Mouse (Mus musculus): Measurements from ENCODE around the gene Scn3b. TPM values are rescaled to one million over a fixed set of nuclear protein-coding genes. Genes with fewer than 3 reads are reported as not detected.

Scn3b gene
- total RNA-seq, 4 experiments from 2014 or later = 8.7 to 14.7 (median 11.9) TPM

DNA sequence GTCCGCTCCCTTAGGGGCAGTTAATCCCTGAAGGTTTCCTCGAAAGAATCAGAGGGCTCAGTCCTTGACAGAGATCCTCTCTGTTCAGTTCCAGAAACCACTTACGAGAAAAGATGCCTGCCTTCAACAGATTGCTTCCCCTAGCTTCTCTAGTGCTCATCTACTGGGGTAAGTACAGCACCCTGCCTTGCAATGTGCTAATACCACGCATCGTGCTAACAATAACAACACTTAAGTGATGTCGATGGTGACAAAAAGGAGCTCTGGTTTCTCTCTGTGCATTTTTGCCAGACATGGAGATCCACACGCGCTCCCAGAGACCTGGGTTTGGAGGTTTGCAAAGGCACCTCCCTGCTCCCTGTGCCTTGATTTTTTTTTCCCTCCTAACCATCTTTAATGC, 863 bp downstream of the Scn3b start:
- no peak for DNase-seq

DNA sequence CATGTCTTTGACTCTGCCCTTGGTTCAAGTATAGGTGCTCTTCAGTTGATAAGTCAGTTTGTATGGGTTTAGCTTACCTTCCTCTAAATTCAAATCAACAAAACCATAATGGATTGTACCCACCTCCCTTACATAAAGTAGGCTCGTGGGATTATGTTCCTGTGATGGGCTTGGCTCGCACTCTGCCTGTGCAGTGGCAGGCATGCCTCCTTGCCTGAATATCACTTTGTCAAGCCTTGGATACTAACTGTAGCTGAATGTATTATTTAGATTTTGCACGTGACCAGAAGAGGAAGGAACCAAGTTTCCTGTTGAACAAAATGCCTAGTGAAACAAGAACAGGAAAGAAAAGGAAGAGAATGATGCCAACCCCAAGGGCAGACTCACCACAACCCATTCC, 2.1 kb downstream of the Scn3b start:
- DNase-seq = no peak

DNA sequence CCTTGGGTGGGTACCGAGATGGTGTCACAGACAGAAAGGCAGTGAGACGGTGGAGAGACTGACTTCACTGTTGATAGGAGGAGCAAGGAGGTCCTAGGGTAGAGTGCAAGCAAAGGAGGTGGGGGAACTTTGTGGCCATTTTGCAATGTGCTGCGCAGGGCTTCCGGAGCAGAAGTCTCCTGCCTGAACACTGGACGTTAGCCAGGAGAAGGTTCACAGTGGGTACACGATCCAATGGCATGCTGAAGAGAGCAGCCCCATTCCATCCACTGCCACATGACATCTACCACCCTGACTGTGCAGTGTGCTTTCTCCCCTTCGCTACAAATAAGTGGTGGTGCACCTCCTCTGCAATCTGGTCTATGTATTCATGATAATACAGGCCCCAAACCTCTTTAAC, 3.8 kb downstream of the Scn3b start:
- no peak for DNase-seq

DNA sequence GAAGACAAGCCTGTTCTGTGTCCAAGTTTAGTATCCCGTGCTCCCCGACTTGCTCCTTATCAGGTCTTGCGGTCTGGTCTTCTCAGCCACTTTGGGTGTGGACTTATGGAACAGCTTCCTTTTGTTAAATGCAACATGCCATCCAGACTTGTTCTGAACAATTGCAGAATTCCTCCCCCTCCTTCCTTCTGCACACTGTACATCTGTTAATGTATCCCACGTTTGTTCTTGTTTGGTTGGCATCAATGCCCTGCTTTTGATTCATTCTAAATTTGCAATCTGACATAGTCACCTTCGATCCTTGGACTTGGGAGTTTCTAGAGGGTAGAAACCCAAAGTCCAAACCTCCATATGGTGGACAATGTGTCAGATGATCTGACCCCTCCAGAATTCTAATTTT, 6.9 kb downstream of the Scn3b start:
- no peak for DNase-seq

DNA sequence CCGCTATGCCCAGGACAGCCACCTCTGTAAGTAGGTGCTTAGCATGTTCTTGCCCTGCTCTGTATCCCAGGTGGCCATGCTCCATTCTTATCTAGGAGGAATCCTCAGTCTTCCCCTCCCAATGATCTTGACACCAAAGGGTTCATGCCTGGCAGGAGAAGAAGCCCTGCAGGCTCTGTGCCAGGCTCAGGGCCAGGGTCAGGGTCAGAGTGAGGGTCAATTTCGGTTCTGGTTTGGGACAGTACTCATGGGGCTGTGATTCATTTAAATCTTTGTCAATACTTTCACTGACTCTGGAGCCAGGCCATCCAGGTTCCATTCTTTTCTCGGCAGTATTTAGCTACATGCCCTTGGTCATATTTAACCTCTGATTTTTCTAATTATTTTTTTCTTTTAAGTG, 8.7 kb downstream of the Scn3b start:
- no peak for DNase-seq

DNA sequence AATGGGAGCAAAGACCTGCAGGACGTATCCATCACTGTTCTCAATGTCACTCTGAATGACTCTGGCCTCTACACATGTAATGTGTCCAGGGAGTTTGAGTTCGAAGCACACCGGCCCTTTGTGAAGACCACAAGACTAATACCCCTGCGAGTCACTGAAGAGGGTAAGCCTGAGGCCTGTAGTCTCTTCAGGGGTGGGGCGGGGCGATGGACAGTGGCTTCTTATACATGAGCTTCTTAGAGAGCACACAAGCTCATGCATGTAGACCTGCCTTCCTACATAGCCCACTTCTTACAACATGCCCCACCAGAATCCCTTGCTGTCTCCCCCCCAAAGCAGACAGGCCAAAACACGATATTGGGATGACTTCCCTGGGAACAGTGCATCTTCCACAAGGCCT, 10.4 kb downstream of the Scn3b start:
- DNase-seq = no peak

DNA sequence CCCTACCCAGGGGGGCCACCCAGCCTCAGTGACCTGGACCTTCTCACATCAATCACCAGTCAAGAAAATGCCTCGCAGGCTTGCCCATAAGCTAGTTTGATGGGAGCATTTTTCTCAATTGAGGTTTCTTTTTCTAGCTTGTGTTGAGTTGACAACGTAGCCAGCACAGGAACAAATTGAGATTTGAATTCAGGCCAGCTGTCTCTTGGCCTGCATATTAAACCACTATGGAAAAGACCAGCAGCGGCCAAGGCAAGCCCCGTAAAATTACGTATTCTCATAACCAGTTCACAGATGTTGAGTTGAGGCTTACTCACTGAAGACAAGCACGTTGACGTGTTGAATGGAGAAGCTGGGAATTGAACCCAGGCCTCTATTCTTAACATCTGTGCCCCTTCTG, 14.0 kb downstream of the Scn3b start:
- DNase-seq = no peak

DNA sequence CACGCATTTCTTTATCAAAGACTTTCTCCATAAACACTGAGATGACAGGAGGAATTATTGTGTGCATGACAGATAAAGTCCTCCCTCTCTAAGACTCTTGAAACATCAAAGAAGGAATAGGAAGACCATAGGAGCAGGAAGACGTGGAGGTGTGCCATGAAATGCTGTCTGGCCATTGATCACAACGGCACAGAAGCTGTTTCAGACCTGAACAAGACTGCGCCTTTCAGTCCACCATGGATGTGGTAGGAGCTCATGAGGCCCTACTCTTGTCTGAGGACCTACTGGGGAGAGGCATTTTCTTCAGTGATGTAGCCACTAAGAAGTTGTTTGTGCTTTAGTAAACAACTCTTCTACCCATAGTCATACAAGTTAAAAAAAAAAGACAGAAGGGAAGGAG, 23.5 kb downstream of the Scn3b start:
- DNase-seq = no peak

DNA sequence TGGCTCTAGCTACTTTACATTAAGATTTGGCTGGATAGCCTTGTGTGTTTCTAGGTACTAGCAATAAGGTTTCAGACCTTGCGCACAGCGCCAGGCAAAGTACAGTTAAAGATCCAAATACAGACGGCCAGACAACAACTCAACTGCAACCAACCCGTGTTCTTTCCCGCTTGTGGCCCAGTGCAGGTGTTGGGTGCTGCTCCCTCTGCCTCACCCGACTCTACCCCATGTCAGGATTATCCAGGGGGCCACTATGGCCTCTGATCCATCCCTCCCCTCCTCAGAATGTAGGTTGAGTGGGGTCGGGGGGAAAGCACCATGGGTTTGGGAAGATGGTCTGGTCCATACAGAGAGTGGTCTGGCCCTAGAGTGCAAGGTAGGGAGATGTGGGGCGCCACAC, 24.3 kb downstream of the Scn3b start:
- DNase-seq = no peak

DNA sequence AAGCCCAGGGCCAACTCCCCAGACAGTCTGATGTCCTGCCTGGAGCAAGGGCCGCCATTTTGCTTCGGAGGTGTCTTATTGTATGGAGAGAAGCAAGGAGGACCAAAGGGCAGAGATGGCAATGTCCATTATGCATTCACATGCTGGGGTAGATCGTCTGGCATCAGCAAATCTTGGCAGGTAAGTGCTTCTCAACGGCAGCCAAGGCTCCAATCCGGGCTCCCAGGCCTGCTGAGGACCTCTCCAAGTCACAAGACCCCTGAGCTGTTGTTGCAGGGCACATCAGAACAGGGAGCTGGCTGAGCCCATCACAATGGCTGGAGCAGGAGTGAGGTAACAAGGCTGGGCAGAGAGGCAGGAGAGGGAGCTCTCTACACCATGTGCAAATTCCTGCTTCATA, 24.7 kb downstream of the Scn3b start:
- no peak for DNase-seq

DNA sequence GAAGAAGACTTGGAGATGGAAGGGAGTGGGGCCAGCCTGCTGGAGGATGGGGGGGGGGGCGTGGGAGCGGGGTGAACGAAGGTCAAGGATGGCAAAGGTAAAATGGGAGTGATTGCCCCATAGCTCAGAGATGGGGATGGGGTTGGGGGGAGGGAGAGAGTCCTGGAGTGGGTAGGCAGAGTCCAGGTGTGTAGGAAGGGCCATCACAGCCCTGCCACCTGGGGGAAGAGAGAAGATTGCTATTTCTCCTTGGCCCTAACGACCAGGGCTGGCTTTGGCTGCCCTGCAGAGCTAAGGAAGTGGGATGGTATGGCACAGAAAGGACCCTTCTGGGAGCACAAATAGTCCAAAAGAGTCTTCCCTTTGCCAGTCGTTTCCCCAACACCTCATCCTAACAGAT, 25.2 kb downstream of the Scn3b start:
- DNase-seq = no peak

DNA sequence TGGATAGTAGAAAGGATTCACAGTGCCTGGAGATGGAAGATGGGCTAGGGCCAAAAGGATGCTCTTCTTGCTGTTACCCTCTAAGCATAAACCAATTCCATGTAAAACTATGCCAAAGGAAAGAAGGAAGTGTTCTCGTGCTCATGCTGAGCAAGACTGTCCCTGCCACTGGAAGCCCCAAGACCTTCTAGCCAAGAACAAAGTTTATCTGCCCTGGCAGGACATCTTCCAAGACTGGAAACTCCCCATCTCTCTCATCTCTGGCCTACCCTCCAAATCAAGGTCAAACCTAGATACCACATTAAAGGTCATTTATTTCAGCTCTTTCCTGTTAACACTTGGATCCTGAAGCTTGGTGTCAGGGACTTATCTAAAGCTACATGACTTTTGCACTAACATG, 25.8 kb downstream of the Scn3b start:
- no peak for DNase-seq

DNA sequence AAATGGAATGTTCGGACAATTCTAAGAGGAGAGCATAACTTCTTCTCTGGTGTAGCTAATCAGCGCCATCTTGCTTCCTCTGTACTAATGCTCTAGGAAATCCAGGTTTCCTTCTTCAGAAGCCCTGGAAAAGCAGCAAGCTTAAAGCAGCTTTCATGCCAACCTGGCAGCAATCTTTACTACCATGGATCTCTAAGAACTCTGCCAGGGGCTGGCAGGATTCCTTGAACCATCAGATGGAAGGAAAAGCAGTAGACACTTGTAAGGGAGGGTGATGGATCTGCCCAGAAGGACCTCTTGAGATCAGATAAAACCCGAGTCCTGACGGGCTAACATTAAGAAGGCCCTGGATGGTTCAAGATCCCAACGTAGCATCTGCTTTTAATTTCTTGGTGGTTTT, 27.2 kb downstream of the Scn3b start:
- no peak for DNase-seq

DNA sequence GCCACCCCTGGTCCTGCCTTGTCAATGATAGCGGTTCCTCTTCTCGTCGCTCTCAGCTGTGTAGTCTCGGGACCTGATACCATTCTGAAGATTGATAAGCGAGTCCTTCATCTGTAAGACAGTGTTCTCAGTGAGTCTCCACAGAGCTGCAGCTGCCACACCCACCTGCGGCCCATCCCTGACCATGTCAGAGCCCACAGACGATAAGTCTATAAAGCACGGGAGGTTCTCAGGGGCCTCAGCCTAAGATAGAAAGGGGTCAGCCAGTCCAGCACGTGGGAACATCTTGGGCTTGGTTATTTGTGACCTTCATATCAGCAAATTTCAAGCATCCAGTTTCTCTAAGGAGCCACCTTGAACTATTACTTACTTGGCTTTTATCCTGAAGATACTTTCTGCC, 29.0 kb downstream of the Scn3b start:
- no peak for DNase-seq

DNA sequence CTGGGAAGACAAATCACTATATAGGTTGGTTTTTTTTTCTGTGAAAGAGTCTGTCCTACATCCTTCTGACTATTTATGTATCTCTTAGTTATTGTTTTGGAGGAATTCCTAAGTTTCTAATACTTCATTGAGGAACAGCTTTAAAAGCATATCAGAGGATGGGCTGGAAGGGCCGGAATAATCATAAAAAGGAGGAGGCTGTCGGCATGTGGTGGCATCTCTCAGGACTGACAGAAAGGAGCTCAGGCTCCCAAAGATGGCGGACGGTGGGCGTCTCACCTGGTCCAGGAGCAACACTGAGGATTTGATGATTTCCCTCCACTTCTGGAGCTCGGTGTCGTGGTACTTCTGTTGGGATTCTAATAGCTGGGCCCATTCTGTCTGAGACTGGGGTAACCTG, 30.3 kb downstream of the Scn3b start:
- DNase-seq = no peak

DNA sequence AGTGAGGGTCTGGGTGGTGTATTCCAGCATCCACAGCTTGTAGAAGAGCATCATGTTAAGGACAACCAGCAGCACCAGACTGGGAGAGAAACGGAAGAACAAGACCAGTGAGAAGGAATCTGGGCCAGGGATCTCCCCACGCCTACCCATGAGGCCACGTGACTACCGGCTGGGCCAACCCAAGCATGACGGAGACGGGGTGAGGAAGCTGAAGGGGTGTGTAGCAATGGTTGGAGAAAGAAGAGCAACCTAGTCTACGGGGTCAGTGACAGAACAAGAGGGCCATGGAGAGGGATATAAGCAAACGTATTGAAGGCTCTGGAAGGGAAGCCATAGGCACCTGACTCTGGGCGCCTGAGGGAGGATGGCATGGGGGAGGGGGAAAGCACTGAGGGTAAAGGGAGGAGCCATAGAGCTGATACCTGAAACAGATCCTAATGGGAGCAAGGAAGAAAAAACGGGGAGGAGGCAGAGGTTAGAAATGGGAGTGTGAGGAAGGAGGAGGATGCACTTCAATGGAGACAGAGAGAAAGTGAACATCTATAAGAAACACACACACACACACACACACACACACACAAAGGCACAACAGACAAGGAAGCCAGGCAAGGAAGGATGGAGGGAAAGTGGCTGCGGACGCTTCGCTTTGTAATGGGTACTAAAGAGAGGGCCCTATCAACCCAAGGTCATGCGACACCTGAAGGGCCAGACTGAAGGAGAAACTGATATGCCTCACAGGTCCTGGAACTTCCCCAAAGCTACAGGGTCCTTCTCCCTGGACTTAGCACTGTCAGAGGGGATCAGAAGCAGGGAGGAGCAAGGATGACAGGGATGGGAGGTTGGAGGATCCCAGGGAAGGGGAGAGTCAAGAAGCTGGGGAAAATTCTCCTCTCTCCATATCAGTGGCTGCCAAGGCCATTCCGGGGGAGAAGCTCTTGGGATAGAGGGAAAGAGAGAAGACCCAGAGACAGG, 31.3 kb downstream of the Scn3b start:
- no peak for DNase-seq

DNA sequence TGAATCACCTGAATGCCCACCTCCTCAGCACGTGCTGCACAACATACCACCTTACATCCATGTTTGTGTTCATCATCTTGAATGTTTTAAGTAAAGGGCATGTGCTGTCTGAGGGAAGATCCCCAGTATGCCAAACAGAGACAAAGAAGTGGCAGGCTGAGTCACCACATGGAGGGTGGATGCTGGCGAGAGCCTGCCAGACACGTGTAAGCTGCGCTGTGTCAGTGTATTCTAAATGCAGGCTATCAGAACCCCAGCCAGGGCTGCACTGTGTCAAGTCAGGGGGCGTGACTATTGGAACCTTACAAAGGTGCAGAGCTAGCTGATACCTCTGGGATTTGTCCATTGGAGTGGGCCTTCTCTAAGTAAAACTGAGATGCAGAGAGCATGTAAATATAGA, 32.5 kb downstream of the Scn3b start:
- no peak for DNase-seq

DNA sequence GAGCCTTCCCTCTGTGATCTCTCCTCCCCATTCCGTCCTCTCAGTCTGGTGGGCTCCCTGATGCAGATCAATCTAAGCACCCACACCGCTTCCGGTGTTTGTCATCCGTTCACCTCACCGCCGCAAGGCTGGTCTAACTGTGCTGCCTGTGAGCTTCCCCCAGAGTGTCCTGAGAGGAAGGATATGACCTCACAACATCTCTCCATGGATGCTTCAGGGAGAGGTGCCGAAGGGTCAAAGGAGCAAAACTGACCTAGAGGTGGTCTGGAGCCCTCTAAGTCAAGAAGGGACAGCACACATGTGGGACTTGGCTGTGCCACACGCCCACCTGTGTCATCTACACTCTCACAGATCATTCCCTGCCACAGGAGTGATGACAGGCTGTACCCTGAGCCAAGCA, 33.4 kb downstream of the Scn3b start:
- DNase-seq = no peak

DNA sequence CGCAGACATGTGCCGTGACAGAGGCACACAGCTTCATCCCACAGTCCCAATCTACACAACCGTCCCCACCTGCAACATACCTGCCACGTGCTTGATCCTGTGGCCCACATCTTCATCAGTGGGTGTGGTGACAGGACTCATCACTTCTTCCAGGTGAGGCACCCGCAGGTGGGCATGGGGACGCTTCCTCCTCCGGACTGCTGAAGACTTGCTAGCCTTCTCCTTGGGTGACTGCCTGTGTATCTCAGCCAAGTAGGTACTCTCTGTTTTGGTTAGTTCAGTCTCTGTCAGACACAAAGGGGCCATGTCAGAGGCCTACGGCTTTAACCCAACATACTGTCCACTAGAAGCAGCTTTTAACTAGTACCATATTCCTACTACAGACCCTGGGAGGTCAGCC, 35.2 kb downstream of the Scn3b start:
- DNase-seq = no peak

DNA sequence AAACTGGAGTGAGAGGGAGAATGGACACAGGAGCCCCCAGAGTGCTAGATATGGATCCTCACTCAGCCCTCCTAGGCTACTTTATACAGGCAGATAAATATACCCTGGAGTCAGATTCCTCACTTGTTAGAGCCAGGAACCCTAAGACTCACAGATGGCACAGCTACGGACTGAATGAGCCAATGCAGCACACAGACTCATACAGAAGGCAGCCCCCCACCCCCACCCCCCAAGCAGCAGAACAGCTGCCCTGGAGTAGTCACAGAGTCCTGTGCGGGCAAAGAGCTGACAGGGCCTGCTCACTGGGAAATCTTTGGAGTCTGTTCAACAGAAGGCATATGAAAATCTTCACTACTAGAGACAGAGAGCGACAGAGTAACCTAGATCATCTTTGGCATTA, 38.3 kb downstream of the Scn3b start:
- DNase-seq = no peak

DNA sequence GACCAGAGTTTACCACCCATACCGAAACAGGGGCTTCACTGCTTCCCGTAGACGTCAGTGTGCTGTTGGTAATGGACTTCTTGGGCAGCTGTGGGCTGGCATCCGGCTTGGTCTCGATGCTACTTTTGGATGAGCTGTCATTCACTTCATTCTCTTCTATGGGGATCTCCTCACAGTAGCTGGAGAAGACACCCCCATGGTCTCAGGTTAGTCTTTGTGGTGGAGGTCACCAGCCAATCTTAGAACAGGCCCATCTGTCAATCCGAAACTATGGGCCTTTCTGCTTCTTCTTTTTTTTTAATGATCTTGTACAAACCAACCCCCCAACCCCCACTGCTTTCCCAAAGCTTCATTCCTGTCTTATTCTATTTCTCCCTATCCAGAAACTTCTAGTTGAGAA, 40.9 kb downstream of the Scn3b start:
- DNase-seq = no peak

DNA sequence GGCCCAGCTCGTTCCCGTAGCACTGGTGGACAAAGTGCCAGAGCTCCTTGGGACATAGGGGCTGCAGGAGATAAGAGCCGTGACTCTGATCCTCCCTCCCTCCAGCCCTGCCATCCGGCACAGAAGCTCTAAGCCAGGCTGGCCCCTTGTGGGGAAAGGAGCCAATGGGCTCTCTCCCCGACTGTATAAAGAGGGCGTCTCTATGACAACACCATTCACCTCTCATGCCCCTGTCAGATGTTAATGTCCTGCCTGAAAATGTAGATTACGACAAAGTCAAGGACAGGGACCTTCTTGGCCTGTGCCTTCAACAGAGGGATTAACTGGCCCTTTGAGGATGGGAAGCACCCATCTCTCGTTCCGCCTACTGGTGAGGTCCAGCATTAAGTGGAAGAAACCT, 42.8 kb downstream of the Scn3b start:
- DNase-seq = no peak

DNA sequence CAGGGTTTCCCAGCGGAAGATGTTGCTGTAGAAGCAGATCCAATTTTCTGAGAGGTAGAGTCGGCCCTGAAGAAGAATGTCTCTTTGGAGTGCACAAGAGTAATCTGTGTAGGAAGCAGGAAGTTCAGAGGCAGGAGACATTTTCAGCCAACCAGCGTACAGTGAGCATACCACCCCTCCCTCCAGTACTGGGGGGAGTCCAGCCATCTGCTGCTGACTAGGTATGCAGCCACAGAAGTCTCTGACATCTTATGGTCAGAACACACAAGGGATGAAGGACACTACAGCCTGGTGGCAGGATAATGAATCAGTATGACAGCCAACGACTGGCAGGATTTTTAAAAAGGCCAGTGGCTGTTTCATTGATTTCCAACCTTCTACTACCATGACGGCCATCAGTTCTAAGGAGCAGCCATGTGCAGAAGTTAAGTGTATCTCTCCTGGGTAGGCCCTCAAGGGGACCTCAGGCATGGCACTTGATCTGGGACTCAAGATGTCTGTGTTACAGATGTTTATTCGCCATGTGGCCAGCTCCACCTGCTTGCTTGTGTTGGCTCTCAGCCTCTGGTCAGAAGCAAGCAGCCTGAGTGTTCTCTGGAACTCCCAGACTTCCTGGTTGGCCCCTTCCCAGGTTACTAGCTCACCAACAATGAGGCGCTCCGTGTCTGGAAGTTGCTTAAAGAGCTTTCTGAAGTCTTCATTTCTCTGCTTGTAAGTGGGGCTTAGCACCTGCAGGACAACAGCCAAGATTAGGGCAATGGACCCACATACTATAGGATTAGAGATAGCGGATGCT, 48.0 kb downstream of the Scn3b start:
- DNase-seq = no peak

DNA sequence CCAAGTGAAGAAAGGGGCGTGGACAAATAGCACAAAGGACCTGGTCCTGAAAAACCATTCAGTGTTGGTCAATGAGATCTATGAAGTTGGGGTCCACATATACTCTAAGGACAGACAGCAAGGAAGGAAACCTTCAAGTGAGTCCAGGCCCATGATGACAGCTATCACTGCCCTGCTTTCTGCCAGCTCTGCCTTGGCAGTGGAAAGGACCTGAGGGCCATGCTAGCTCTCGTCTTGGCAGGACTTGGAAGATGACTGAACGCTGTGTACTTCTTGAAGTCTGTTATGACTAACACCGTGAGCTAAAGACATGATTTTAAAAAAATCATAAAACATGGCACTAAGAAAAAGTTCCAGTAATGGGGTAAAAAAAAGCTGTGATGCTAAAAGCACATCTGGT, 48.7 kb downstream of the Scn3b start:
- DNase-seq = no peak
